Mouse (Mus musculus) E14TG2a.4 (cell line): Measurements from ENCODE around the gene Mast4.

ENCODE experiments used
- H3K27me3 ChIP-seq: 2 replicates; pipeline ENCODE4 v1.6.1; 2014; ENCODE audit warnings: low read length, control low read depth; ENCODE audit not compliant: insufficient read depth
- H3K36me3 ChIP-seq: 2 replicates; pipeline ENCODE4 v1.6.1; 2014; ENCODE audit warnings: low read length, control low read depth; ENCODE audit not compliant: insufficient read depth
- H3K4me1 ChIP-seq: replicated peaks from 2 replicates; pipeline ENCODE4 v1.6.1; 2014; ENCODE audit warnings: low read depth, low read length, control low read depth
- H3K4me3 ChIP-seq: replicated peaks from 2 replicates; pipeline ENCODE4 v1.5.1; 2014; ENCODE audit warnings: mild to moderate bottlenecking, low read length
- H3K9me3 ChIP-seq: 2 replicates; pipeline ENCODE4 v1.6.1; 2014; ENCODE audit warnings: low read length, control low read depth
- CTCF ChIP-seq: conservative IDR thresholded peaks from 2 replicates; pipeline ENCODE4 v1.5.1; 2014; ENCODE audit warnings: low read length
- NANOG ChIP-seq: IDR thresholded peaks from 2 replicates; pipeline ENCODE4 v1.6.1; 2014; ENCODE audit warnings: borderline replicate concordance, low read length, mixed read lengths
- POU5F1 ChIP-seq: IDR thresholded peaks from 2 replicates; pipeline ENCODE4 v1.6.1; 2014; ENCODE audit warnings: low read length, borderline replicate concordance

Gene Mast4

DNA sequence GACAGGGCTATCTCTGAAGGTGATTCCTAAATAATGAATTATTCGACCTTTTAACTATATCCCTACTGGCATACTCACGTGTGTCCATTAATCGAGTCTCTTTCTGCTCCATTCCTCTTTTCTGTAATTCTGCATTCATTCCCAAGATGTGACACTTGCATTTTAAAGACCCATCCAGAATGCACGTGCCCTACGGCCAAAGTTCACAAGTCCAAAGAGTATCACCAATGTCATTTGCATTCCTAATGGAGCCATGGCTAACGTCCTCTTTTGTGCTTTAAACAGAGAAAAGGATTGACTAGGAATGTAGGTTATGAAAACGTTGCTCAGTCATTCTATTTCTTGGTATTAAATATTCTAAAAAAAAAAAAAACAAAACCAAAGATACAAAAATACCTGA, 157.4 kb downstream of the Mast4 start:
- no peaks in the 10 kb centered on the region for H3K36me3 ChIP-seq
- no peaks in the 10 kb centered on the region for H3K4me1 ChIP-seq
- no peak for TF ChIP-seq CTCF
- no peak for TF ChIP-seq NANOG
- no peak for TF ChIP-seq POU5F1
- H3K27me3 ChIP-seq: no peaks in the 10 kb centered on the region
- no peak overlapping the region for H3K4me3 ChIP-seq
- H3K9me3 ChIP-seq: no peaks in the 10 kb centered on the region

DNA sequence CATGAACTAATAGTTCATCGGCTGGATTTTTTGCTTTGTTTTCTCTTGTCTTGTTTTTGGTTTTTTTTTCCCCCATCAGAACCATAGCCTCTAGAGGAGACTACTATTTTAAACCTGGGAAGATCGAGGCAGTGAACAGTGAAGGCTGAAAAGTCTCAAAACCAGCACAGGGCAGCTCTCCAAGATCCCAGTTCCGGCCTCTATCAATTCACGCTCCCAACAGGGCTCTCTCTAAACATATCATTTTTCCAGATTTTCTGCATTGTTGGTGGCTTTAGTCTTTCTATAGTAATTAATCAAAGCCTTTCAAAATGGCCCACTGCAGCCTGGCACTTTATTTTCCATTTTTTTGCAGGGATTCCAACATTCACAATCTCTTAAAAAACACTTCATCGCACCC, 159.9 kb downstream of the Mast4 start:
- Histone ChIP-seq H3K9me3 (no peaks in the 10 kb centered on the region), H3K27me3 (no peaks in the 10 kb centered on the region), H3K36me3 (no peaks in the 10 kb centered on the region), H3K4me3 (no peak overlapping the region), H3K4me1 (no peaks in the 10 kb centered on the region)
- TF ChIP-seq POU5F1 (no peak), NANOG (no peak), CTCF (no peak)

DNA sequence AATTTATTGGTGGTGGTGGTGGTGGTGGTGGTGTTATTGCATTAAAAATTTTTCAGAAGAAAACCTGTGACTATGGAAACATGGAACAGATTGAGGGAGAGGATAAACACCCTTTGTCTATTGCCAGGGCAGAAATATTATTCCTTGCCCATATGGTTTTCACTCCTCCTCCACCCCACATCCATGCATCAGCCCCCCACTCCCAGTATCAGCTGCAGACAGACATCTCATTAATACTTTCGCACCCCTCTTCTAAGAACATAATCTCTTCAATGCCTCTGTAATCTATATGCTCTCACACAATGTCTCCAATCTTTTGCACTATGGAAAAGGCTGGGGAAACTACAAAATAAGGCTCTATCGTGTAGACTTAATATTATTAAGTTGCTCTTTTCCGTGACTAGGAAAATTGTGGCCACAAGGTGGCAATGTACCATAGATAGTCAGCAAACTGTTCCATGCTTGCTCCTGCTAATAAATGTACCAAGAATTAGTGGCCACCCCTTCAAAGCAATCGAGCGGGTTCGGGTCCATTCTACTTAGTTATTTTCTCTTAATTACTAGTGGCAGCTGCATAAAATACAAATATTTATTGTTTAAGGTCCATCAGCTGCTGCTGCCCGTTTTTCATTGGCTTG, 160.6 kb downstream of the Mast4 start:
- no peak overlapping the region for H3K4me3 ChIP-seq
- H3K9me3 ChIP-seq: no peaks in the 10 kb centered on the region
- H3K27me3 ChIP-seq: no peaks in the 10 kb centered on the region
- no peak for TF ChIP-seq NANOG
- TF ChIP-seq CTCF: peak; percentile 39
- H3K4me1 ChIP-seq: no peaks in the 10 kb centered on the region
- H3K36me3 ChIP-seq: no peaks in the 10 kb centered on the region

DNA sequence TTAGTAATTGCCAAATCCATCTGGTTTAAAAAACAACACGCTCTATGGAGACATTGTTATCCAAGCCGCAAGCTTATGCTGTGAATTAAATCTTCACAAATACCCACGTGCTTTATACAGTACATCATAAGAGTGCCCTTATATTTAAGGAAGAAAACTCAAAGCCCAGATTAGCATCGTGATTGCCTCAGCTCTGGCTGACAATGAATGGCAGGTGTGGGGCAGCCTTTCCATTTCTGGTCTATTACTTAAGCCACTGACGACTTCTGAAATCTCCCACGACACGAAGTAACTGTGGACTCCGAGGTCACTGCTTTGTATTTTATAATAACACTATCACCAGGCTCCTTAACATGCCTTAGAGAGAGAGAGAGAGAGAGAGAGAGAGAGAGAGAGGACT, 182.4 kb downstream of the Mast4 start:
- no peaks in the 10 kb centered on the region for H3K36me3 ChIP-seq
- TF ChIP-seq NANOG (no peak), CTCF (no peak), POU5F1 (no peak)
- no peak overlapping the region for H3K4me3 ChIP-seq
- no peaks in the 10 kb centered on the region for H3K4me1 ChIP-seq
- peaks cover 8% of the 10 kb centered on the region; the same call in 1 of the 2 replicates for H3K9me3 ChIP-seq
- no peaks in the 10 kb centered on the region for H3K27me3 ChIP-seq

DNA sequence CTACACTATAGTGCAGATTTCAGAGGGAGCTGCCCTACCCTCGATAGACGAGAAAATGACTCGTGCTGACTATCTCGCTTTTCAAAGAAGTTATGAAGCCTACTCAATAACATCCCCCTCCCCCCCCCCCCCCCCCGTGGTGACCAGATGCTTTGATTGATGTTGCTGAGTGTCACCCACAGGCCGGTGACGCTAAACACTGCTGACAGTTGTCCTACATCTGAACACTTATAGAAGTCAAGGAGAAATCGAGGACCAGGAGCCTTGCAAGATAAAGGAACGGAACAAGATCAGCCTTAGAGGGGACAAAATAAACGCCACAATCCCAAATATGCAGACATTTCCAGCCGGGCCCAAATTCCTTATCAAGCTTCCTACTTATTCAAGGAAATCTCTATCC, 183.1 kb downstream of the Mast4 start:
- H3K9me3 ChIP-seq: peaks cover 8% of the 10 kb centered on the region; the same call in 1 of the 2 replicates
- no peaks in the 10 kb centered on the region for H3K4me1 ChIP-seq
- H3K4me3 ChIP-seq: no peak overlapping the region
- TF ChIP-seq NANOG: no peak
- TF ChIP-seq CTCF: no peak
- no peak for TF ChIP-seq POU5F1
- no peaks in the 10 kb centered on the region for H3K36me3 ChIP-seq
- no peaks in the 10 kb centered on the region for H3K27me3 ChIP-seq

DNA sequence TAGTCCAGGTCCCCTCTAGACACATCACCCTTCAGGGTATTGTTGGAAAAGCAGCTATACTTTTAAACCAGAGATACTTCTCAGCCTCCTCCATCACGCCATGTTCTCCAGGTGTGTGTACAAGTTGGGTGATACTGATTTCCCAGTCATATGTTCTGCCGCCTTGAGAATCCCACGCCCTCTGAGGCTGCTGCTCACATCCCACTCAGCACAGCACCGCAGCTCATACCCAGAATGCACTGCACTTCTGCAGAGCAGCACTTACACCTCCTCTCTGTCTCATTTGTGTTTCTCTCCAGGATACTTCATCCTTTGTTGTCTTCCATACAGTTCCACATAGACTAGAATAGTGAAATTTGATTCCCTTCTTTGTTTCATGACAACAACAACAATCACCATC, 183.6 kb downstream of the Mast4 start:
- peaks cover 8% of the 10 kb centered on the region; the same call in 1 of the 2 replicates for H3K9me3 ChIP-seq
- H3K27me3 ChIP-seq: no peaks in the 10 kb centered on the region
- no peak overlapping the region for H3K4me3 ChIP-seq
- no peak for TF ChIP-seq NANOG
- TF ChIP-seq POU5F1: no peak
- no peak for TF ChIP-seq CTCF
- H3K4me1 ChIP-seq: no peaks in the 10 kb centered on the region
- no peaks in the 10 kb centered on the region for H3K36me3 ChIP-seq

DNA sequence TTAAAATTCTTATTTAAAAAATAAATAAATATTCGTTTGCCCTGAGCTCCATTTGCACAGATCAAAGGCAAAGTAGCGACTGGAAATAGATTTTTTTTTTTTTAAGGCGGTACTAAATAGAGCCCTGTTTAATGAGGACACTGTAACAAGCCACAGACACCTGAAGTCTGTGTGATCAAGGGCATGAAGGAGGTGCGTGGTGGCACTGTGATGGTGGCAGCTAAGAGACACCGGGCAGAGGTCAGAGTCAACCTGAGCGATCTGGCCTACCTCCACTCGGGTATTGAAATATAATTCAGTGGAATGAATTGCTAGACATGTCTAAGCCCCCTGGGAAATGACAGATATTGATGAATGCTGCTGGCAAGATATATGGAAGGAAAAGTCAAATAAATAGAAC, 184.9 kb downstream of the Mast4 start:
- Histone ChIP-seq H3K27me3 (no peaks in the 10 kb centered on the region), H3K36me3 (no peaks in the 10 kb centered on the region), H3K4me3 (no peak overlapping the region), H3K9me3 (peaks cover 8% of the 10 kb centered on the region; the same call in 1 of the 2 replicates), H3K4me1 (no peaks in the 10 kb centered on the region)
- no peak for TF ChIP-seq CTCF
- no peak for TF ChIP-seq NANOG
- no peak for TF ChIP-seq POU5F1

DNA sequence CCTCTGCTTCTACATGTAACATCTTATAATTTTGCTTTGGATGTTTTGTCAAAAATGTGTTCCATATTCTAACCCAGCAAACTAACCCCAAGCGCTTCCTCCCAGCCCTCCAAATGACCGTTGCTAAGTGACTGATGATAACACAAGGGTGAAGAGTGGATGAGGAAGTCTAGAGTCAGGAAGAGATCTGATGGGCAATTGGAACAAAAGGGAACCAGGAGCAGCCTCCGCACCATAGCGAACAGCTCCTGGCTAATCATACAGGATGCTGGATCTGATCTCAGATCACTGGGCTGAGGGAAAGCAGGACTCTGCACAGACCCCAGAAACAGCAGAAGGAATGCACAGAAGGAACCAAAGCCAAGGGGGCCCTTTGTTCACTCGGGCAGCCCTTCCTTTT, 190.0 kb downstream of the Mast4 start:
- H3K4me3 ChIP-seq: no peak overlapping the region
- no peak for TF ChIP-seq POU5F1
- TF ChIP-seq NANOG: no peak
- TF ChIP-seq CTCF: no peak
- no peaks in the 10 kb centered on the region for H3K27me3 ChIP-seq

DNA sequence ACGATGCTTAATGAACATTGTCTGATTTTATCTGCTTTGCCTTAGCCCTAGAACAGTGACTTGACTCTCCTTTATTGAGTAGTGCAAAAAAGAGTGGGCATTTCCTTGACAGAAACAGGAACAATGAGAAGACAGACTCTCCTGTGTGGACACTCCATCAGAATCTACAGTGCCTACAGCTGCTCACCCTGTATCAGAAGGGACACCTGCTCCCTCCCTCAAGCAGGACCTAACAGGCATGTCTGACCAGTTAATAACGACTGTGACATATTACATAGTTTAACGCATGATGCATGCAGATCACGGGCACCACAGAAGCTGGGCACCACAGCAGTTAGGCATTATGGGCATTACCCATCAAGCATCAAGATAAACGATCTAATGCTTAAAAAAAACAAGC, 193.0 kb downstream of the Mast4 start:
- no peaks in the 10 kb centered on the region for H3K4me1 ChIP-seq
- no peak overlapping the region for H3K4me3 ChIP-seq
- no peaks in the 10 kb centered on the region for H3K27me3 ChIP-seq
- no peaks in the 10 kb centered on the region for H3K36me3 ChIP-seq
- no peaks in the 10 kb centered on the region for H3K9me3 ChIP-seq
- TF ChIP-seq NANOG (no peak), CTCF (no peak), POU5F1 (no peak)

More for the DNA sequence above, 190.0 kb downstream of the Mast4 start:
- Histone ChIP-seq H3K4me1 (no peaks in the 10 kb centered on the region), H3K36me3 (no peaks in the 10 kb centered on the region), H3K9me3 (no peaks in the 10 kb centered on the region)
